Mouse (Mus musculus) hindbrain, embryonic 12.5 days (tissue): Measurements from ENCODE around the gene Actn4. TPM values are rescaled to one million over a fixed set of nuclear protein-coding genes. Genes with fewer than 3 reads are reported as not detected.
"Not testable (repeated sequence)": the region's sequence is repeated elsewhere in the genome, so short reads cannot be mapped to it uniquely, and the experiment has no call there.

Experiments used
- ATAC-seq: fragments of 200-750 bp; cut with Nextera tagmentation; 2 replicates; pipeline ENCODE4 v1.8.0; 2017; ENCODE audit warnings: moderate TSS enrichment; ENCODE audit not compliant: low FRiP score
- H3K27ac ChIP-seq: fragments of 300-500 bp; sonication (generic); 2 replicates; pipeline ENCODE4 v1.5.1; 2016; ENCODE audit warnings: mild to moderate bottlenecking
- H3K27me3 ChIP-seq: fragments of 300-500 bp; sonication (generic); 2 replicates; pipeline ENCODE4 v1.6.1; 2016; ENCODE audit warnings: mild to moderate bottlenecking
- H3K36me3 ChIP-seq: fragments of 300-500 bp; sonication (generic); 2 replicates; pipeline ENCODE4 v1.6.1; 2016; ENCODE audit warnings: mild to moderate bottlenecking
- H3K4me1 ChIP-seq: fragments of 300-500 bp; sonication (generic); 2 replicates; pipeline ENCODE4 v1.6.1; 2016
- H3K4me2 ChIP-seq: fragments of 300-500 bp; sonication (generic); replicated peaks from 2 replicates; pipeline ENCODE4 v1.6.1; 2016; ENCODE audit warnings: mild to moderate bottlenecking
- H3K4me3 ChIP-seq: fragments of 300-500 bp; sonication (generic); 2 replicates; pipeline ENCODE4 v1.5.1; 2016; ENCODE audit warnings: mild to moderate bottlenecking
- H3K9ac ChIP-seq: fragments of 300-500 bp; sonication (generic); 2 replicates; pipeline ENCODE4 v1.6.1; 2016; ENCODE audit warnings: mild to moderate bottlenecking, moderate library complexity
- H3K9me3 ChIP-seq: fragments of 300-500 bp; sonication (generic); replicated peaks from 2 replicates; pipeline ENCODE4 v1.6.1; 2016; ENCODE audit warnings: mild to moderate bottlenecking
- WGBS: fragments of 180-500 bp; shearing (Covaris S2); methylation state at CpG from one replicate; pipeline ENCODE4 v1.1.7; 2016; 5-methylcytosine and 5-hydroxymethylcytosine counted together
- polyA plus RNA-seq: library from polyadenylated mRNA; unstranded; fragments of >200 nt; fragmentation: Nextera tagmentation; extraction: Ambion mirVana; gene quantifications from 2 replicates; pipeline ENCODE4 v1.2.1, GENCODE M21; 2016

The Actn4 gene
- polyA plus RNA-seq, 1 experiment from 2014 or later: 200 TPM

DNA sequence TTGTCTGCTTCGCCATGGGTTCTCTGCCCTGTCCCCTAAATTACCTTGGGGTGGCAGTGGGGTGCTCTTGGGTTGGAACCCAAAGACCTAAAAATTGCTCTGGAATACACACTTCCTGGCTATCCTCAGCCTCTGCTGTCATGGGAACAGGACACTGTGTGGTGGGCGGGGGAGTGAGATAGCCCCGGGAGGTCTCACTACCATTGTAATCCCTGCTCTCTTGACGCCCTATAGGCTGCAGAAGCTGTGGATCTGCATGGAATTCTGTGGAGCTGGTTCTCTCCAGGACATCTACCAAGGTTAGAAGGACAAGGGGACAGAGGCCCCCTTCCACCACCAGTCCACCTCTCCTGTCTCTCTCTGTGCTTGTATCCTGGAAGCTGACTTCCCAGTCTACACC is 21.7 kb upstream of the Actn4 start:
- Histone ChIP-seq H3K27me3 (no peaks in the 10 kb centered on the region), H3K27ac (no peak overlapping the region), H3K4me1 (peaks cover 14% of the 10 kb centered on the region), H3K4me2 (no peak overlapping the region), H3K9me3 (no peaks in the 10 kb centered on the region), H3K4me3 (no peak overlapping the region), H3K9ac (peak overlapping the region; percentile 20; the same call in 1 of the 2 replicates), H3K36me3 (peaks cover 7% of the 10 kb centered on the region)
- ATAC-seq: no peak
- WGBS: 71% methylated on average over 4 of the region's 4 CpGs

DNA sequence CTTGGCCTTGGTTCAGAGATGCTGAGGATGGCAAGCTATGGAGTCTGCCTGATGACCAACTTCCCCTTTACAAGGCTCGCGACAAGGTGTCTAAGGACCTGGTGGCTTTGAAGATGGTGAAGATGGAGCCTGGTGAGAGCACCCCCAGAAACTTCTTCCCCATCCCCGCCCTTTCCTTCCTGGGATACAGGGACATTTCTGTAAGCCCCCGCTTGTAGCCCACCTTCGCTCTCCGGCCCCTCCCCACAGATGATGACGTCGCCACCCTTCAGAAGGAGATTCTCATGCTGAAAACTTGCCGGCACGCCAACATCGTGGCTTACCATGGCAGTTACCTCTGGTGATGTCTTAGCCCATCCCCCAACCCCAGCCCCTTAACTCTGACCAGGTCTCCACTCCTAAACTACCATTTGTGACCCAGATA is 21.0 kb upstream of the Actn4 start:
- H3K4me1 ChIP-seq: peaks cover 14% of the 10 kb centered on the region
- H3K9me3 ChIP-seq: no peaks in the 10 kb centered on the region
- no peak for ATAC-seq
- H3K27ac ChIP-seq: no peak overlapping the region
- no peak overlapping the region for H3K9ac ChIP-seq
- no peaks in the 10 kb centered on the region for H3K27me3 ChIP-seq
- 81% methylated on average over 11 of the region's 11 CpGs for WGBS
- H3K36me3 ChIP-seq: peaks cover 14% of the 10 kb centered on the region
- peak overlapping the region; percentile 85; the same call in 1 of the 2 replicates for H3K4me2 ChIP-seq
- H3K4me3 ChIP-seq: 0 out of 2 replicates have a peak overlapping the region, but pooled peaks have one; percentile 77

- Histone ChIP-seq H3K27me3 (no peaks in the 10 kb centered on the region), H3K4me3 (peak overlapping the region; percentile 77), H3K4me2 (peak overlapping the region; percentile 85), H3K36me3 (peaks cover 21% of the 10 kb centered on the region), H3K4me1 (peaks cover 14% of the 10 kb centered on the region), H3K27ac (peak overlapping the region; percentile 68; the same call in 1 of the 2 replicates), H3K9me3 (no peaks in the 10 kb centered on the region), H3K9ac (peak overlapping the region; percentile 67)
- ATAC-seq: peak; percentile 78
- 15% methylated on average over 19 of the region's 19 CpGs for WGBS
Measured at GRCm38 (mm10) chr7:28982274-28983013, 20.3 kb upstream of the Actn4 start.

DNA sequence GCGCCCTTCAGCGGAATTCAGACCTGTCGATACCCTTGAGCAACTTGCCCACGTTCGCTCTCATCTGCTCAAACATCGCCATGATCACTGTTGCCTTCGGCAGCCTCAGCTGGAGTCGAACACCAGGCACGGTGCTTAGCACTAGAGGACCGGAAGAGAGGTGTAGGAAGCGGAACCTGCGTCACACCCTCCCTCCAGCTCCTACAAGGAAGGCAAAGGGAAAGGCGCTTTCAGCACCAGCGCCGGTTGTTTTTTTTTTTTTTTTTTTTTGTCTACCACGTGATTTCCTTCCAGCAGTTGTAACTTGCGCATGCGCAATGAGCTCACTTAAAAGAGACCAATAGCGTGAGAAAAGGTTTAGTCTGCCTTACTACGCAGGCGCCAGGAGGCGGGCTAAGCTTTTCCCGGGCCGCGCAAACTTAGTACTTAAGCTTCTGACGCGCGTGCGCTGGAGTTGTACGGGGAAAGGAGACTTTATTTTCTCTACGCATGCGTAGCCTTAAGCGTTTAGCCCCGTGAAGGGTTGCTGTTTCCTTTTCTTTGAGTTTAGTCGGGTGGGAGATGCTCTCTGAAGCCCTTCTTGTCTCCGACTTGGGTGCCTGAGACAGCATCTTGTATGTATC is 19.6 kb upstream of the Actn4 start, which contains the start of the genes Eif3k and Map4k1:
Eif3k (minus strand) TSS at position 214 of the 623 bp plus-strand sequence.
Map4k1 (plus strand) TSS at position 400 of the 623 bp plus-strand sequence.
- peak; percentile 95 for ATAC-seq
- H3K4me2 ChIP-seq: peak within 1 kb of the TSS; percentile 97
- peak within 1 kb of the TSS; percentile 77 for H3K4me3 ChIP-seq
- no peaks in the 10 kb centered on the region for H3K27me3 ChIP-seq
- peak within 1 kb of the TSS; percentile 68; the same call in 1 of the 2 replicates for H3K27ac ChIP-seq
- no peaks in the 10 kb centered on the region for H3K9me3 ChIP-seq
- under 1% methylated on average over 36 of the region's 36 CpGs for WGBS
- peak within 1 kb of the TSS; percentile 78 for H3K9ac ChIP-seq
- peaks cover 14% of the 10 kb centered on the region for H3K4me1 ChIP-seq
- peaks cover 28% of the 10 kb centered on the region for H3K36me3 ChIP-seq

DNA sequence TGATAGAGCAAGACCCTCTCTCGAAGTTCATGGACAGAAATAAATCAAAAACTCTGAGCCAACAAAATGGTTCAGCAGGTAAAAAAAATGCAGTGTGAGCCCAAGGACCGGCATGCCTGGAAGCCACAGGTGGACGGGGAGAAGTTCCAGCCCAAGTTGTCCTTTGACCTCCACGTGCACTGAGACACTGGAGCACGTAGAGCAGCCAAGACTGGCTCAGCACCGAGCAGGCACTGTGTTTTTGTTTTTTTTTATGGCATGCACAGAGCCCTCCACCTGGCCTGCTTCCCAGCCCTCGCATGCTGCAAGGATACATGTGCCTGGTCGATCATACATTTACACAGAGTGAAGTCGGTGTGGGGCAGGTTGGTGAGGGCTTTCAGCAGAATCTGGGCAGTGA is 15.4 kb upstream of the Actn4 start:
- Histone ChIP-seq H3K4me2 (no peak overlapping the region), H3K9ac (no peak overlapping the region), H3K36me3 (peaks cover 59% of the 10 kb centered on the region), H3K4me1 (peaks cover 10% of the 10 kb centered on the region), H3K4me3 (no peak overlapping the region), H3K9me3 (no peaks in the 10 kb centered on the region), H3K27me3 (no peaks in the 10 kb centered on the region), H3K27ac (no peak overlapping the region)
- ATAC-seq: no peak
- 96% methylated on average over 9 of the region's 9 CpGs for WGBS

DNA sequence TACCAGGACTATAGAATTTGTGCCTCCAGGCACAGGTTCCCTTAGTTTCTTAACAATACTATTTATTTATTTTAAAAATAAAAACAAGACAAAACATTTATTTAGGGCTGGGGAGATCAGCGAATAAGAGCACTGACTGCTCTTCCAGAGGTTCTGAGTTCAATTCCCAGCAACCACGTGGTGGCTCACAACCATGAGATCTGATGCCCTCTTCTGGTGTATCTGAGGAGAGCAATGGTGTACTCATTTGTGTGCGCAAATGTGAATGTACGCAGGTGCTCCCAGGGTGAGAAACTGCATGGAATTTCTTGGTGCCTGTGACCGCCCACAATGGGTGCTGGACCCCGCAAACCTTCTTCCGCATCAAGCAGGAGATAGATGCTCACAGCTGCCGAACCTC is 10.9 kb upstream of the Actn4 start:
- no peak overlapping the region for H3K9ac ChIP-seq
- H3K27ac ChIP-seq: no peak overlapping the region
- H3K4me2 ChIP-seq: no peak overlapping the region
- WGBS: 83% methylated on average over 8 of the region's 8 CpGs
- peaks cover 65% of the 10 kb centered on the region for H3K36me3 ChIP-seq
- no peak overlapping the region for H3K4me3 ChIP-seq
- H3K9me3 ChIP-seq: no peaks in the 10 kb centered on the region
- H3K4me1 ChIP-seq: no peaks in the 10 kb centered on the region
- no peak for ATAC-seq
- no peaks in the 10 kb centered on the region for H3K27me3 ChIP-seq

DNA sequence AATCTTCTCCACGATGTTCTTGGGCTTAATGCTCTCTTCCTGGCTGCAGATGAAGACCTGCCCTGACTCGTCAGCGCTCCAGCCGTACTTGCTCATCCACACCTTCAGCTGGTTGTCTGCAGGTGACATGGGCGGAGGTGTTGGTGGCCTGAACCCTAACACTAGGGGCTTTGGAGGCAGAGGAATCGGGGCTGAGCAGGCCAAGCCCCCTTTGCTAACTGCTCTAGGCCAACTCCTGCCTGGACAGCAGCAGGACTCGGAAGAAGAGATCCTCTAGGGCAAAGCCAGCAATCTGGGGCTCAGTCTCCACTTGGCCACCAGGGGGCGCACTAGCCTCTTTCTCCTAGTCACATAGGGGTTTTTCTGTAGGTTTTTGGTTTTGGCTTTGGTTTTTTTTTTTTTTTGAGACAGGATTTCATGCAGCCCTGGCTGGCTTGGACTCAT is 10.4 kb upstream of the Actn4 start:
- peaks cover 61% of the 10 kb centered on the region for H3K36me3 ChIP-seq

DNA sequence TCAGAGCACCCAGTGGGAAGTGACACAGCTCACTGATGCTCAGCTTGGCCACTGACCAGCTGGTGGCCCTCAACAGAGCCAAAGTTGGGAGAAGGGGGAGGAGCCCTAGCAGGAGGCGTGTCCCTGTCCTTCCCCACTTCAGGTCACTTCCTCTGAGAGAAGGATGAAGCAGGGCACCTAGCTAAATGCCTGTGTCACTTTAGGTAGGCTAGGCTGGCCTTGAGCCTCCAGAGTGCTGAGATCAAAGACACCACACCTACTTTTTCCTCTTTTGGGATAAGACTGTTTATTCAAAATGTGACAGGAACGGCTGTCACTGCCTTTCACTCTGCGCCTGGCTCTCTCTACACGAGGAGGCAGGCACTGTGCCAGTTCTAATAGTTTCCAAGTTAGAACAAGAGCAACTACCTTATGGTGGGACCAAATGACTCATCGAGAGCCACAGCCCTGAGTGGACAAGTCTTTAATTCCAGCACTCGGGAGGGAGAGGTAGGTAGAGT is 9.7 kb upstream of the Actn4 start:
- Histone ChIP-seq H3K36me3 (peaks cover 53% of the 10 kb centered on the region), H3K9ac (no peak overlapping the region), H3K27ac (no peak overlapping the region), H3K4me3 (no peak overlapping the region), H3K4me1 (no peaks in the 10 kb centered on the region), H3K9me3 (no peaks in the 10 kb centered on the region), H3K4me2 (no peak overlapping the region), H3K27me3 (no peaks in the 10 kb centered on the region)
- 91% methylated on average over 6 of the region's 6 CpGs for WGBS
- ATAC-seq: no peak

More for the DNA sequence above, 10.4 kb upstream of the Actn4 start:
- Histone ChIP-seq H3K9me3 (no peaks in the 10 kb centered on the region), H3K9ac (no peak overlapping the region), H3K27ac (no peak overlapping the region), H3K4me2 (no peak overlapping the region), H3K4me3 (no peak overlapping the region), H3K4me1 (no peaks in the 10 kb centered on the region), H3K27me3 (no peaks in the 10 kb centered on the region)
- ATAC-seq: 0 out of 2 replicates have a peak, but pooled peaks have one; percentile 27
- WGBS: 72% methylated on average over 8 of the region's 8 CpGs

DNA sequence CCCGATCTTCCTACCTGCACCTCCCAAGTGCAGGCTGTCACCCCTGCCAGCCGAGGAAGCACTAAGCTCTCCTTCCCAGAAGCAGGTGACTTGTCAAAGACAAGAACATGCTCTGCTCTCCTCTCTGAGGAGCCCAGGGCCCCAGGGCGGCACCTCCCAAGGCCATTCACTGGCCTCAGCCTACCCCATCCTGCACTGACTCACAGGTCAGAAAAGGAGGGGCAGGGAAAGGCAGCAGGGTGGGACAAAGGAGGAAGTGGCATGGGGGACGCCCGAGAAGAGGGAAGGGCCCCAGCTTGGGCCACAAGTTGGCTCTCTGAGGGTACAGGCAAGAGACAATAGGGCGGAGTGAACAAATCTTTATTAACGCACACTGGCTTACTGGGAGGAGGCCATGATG is 8.9 kb upstream of the Actn4 start:
- no peaks in the 10 kb centered on the region for H3K4me1 ChIP-seq
- no peak overlapping the region for H3K4me3 ChIP-seq
- peaks cover 45% of the 10 kb centered on the region for H3K36me3 ChIP-seq
- no peak overlapping the region for H3K4me2 ChIP-seq
- no peaks in the 10 kb centered on the region for H3K27me3 ChIP-seq
- no peak overlapping the region for H3K9ac ChIP-seq
- no peak for ATAC-seq
- H3K27ac ChIP-seq: no peak overlapping the region
- no peaks in the 10 kb centered on the region for H3K9me3 ChIP-seq
- WGBS: 93% methylated on average over 7 of the region's 7 CpGs

GRCm38 (mm10) chr7:28969672-28970394 is 7.7 kb upstream of the Actn4 start:
- ATAC-seq: no peak
- peaks cover 41% of the 10 kb centered on the region for H3K36me3 ChIP-seq

DNA sequence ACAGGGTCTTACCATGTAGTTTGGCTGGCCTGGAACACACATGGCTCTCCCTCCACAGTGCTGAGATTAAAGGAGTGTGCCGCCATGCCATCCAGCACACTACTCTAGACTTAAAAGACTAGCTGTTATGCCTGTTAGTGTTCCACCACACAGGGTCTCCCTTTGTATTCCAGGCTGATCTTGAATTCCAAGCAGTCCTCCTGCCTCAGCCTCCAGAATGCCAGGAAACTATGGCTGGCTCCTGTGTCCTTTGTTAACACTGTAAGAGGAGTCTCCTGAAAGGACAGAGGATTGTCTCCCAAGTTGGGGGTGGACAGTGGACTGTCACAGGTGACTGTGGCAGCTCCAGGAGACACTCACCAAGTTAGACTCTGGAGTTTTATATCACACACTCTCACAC is 7.1 kb upstream of the Actn4 start:
- Histone ChIP-seq H3K27ac (no peak overlapping the region), H3K4me3 (no peak overlapping the region), H3K36me3 (peaks cover 36% of the 10 kb centered on the region), H3K4me1 (no peaks in the 10 kb centered on the region), H3K27me3 (no peaks in the 10 kb centered on the region), H3K9ac (no peak overlapping the region), H3K4me2 (no peak overlapping the region), H3K9me3 (no peaks in the 10 kb centered on the region)
- 84% methylated on average over 1 of the region's 1 CpGs for WGBS
- ATAC-seq: no peak

More at GRCm38 (mm10) chr7:28969672-28970394, 7.7 kb upstream of the Actn4 start:
- WGBS: 74% methylated on average over 12 of the region's 12 CpGs
- H3K4me1 ChIP-seq: no peaks in the 10 kb centered on the region
- no peak overlapping the region for H3K4me3 ChIP-seq
- no peak overlapping the region for H3K27ac ChIP-seq
- H3K9me3 ChIP-seq: no peaks in the 10 kb centered on the region
- H3K27me3 ChIP-seq: no peaks in the 10 kb centered on the region
- H3K4me2 ChIP-seq: no peak overlapping the region
- no peak overlapping the region for H3K9ac ChIP-seq

DNA sequence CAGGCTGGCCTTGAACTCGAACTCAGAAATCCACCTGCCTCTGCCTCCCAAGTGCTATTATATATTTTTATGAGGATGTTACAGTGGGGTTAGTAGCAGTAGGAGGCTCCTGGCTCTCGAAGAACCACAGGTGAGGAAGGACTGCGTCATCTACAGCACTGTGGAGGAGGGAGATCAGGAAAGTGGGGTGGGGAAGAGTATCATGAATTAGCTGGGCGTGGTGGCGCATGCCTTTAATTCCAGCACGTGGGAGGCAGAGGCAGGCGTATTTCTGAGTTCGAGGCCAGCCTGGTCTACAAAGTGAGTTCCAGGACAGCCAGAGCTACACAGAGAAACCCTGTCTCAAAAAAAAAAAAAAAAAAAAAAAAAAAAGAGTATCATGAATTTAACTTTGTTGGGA is 6.0 kb upstream of the Actn4 start:
- peaks cover 24% of the 10 kb centered on the region for H3K36me3 ChIP-seq
- not testable (repeated sequence) for H3K27ac ChIP-seq, H3K9ac ChIP-seq, H3K4me3 ChIP-seq, H3K9me3 ChIP-seq, H3K4me2 ChIP-seq, H3K27me3 ChIP-seq, ATAC-seq, H3K4me1 ChIP-seq
- 98% methylated on average over 8 of the region's 8 CpGs for WGBS
